Mouse (Mus musculus): Measurements from ENCODE around the gene Esp36.
"Not testable (repeated sequence)": the region's sequence is repeated elsewhere in the genome, so short reads cannot be mapped to it uniquely, and the experiment has no call there.

The Esp36 gene

GRCm38 (mm10) chr17:38420085-38420484 lies at the start of gene Esp36:
Gene Esp36, minus strand, starts transcription at chr17:38420185.
- DNase-seq (ENCODE audit: low spot score in 2 of 2): no peak

GRCm38 (mm10) chr17:38456206-38456605 lies 36.2 kb upstream of the Esp36 start:
- DNase-seq (ENCODE audit: low spot score in 2 of 2): not testable (repeated sequence)

- DNase-seq (ENCODE audit: low spot score in 2 of 2): no peak
Measured at GRCm38 (mm10) chr17:38450688-38451087, 30.7 kb upstream of the Esp36 start.

GRCm38 (mm10) chr17:38406135-38406534 lies 13.8 kb downstream of the Esp36 start:
- DNase-seq (ENCODE audit: low spot score in 2 of 2): no peak

GRCm38 (mm10) chr17:38391821-38392220 lies 28.2 kb downstream of the Esp36 start:
- DNase-seq (ENCODE audit: low spot score in 2 of 2): no peak

Measured in heart, adult 9 months (tissue).